Mouse (Mus musculus) cerebellum, adult 8-10 months (tissue): ENCODE measurements around the gene Ccdc157.
A peak's percentile ranks its signal among the peaks of the same experiment; 100 is the strongest.
"Not testable (repeated sequence)": the region's sequence is repeated elsewhere in the genome, so short reads cannot be mapped to it uniquely, and the experiment has no call there.

Source experiments
- DNase-seq: peaks from one replicate; pipeline ENCODE4 v3.0.0; 2022

Gene Ccdc157

DNA sequence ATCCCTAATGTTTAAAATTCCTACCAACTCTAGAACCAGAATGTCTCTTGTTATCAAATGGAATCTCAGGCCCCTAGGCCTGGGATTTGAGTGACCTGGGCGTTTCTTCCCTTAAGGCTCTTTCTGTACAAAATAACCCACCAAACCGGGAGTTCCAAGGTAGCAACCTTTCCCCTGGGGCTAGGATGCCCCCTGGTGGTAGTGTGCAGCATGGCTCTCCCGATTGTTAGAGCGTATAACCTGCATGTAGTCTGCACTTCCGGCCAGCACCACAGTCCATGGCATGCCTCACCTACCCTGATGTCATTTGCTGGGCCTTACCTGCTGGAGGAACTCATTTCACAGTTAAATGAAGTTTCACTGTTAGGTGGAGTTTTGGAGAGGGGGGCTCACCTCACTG is 36.2 kb downstream of the Ccdc157 start:
- no peak for DNase-seq

GRCm38 (mm10) chr11:4122742-4123579 is 37.1 kb downstream of the Ccdc157 start, which contains the start of gene Sec14l2:
Gene Sec14l2 (minus strand): TSS chr11:4123415.
- DNase-seq: no peak

DNA sequence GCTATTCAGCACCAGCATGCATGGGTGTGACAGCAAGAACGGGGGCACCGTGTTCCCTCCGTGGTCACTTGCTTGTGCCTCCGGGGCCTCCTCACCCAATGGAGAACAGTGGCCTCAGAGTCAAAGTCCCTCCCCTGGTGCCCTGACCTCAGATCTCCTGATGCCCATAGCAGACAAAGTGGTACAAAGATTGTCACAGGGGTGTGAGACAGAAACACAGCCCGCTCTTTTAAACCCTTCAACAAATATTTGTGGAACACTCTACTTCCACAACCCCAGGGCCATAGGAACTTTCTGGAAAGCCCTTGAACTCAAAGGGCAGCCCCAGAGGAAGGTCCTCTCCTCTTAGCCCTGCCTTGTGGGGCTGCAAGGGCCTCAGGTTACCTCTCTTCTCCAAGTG is 37.9 kb downstream of the Ccdc157 start:
- DNase-seq: no peak

GRCm38 (mm10) chr11:4121691-4122090 is 38.4 kb downstream of the Ccdc157 start:
- DNase-seq: no peak

DNA sequence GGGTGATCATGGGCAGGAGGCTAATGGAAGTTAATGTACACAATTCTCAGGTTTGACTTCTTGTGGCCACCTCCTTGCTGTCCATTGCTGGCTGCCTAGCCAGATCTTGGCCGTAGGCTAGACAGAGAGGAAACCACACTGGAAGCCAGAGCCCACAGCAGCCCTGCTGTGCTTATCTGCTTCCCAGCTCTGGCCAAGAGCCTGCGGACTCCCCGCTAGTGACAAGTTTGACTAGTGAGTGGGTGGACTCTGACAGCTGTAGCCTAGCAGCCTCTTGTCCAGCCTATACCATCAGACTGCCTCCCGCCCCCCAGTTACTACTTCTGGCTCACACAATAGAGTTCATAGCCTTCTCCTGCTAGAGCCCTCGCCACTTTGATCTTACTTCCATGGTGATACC is 40.5 kb downstream of the Ccdc157 start:
- no peak for DNase-seq

DNA sequence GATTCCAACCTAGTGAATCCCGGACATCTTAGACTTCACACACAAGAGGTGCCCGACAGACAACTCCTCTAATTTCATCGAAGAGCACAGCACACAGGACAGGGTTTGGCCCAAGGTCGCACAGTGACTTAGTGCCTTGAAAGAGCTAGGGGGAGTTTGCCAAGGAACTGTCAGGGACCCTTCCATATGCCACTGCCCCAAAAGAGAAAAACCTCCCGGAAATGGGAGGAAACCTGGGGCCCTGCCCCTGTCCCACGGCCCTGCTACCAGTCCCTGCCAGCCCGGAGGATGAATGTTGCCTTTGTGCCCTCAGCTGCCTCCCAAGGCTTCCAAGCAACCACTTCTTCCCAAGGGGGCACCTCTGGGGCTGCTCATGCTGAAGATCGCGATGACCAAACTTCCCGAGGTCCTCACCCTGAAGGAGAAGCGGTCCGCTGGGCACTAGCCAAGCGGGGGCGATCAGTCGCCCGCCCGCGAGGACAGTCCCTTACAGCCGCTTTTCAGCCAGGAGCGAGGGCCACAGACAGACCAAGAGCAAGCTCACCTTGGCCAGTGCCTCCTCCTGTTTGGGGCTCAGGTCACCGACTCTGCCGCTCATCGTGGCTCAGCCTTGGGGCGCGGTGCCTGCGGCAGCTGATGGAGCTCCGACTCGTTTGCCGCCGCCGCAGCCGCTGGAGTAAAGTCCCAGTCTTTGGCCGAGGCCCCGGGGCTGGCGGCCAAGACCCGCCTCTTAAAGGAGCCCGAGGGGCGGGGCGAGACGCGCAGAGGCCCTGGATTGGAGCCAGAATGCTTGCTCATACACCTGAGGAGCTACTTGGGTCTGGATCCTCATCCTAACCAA is 41.8 kb downstream of the Ccdc157 start:
- peak; percentile 81 for DNase-seq

GRCm38 (mm10) chr11:4117372-4118071 is 42.6 kb downstream of the Ccdc157 start:
- no peak for DNase-seq

DNA sequence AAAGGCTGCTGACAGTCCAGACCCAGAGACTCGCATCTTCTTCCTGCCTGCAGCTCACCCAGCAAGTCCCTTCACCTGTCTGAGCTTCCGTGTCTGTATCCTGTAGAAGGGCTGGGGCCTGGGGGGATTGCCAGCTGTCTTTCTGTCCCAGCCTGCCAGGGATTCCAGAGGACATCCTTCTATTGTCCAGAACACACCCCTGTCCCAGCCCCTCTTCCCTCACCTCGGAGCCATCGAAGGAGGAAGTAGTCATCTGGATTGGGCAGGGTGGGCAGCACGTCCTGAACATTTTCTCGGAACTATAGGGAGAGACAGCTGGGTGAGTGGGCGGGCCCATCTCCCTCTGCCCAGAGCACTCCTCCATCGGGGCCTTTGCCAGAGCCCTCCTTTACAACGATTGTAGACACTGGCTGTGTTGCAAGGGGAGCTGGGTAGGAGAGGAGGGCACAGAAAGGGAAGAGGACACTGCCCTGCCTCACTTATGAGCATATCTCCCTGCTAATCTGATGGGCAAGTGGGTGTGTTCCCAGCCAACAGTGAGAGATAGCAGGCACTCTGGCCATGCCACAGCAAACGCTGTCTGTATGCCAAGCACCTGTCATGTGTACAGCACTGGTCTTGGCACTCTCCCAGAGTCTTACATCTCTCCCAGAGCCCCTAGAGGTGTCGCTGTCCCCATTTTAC is 43.5 kb downstream of the Ccdc157 start:
- no peak for DNase-seq

- DNase-seq: no peak
Measured at GRCm38 (mm10) chr11:4115407-4115806, 44.7 kb downstream of the Ccdc157 start.

- DNase-seq: not testable (repeated sequence)
Measured at GRCm38 (mm10) chr11:4114541-4114940, 45.6 kb downstream of the Ccdc157 start.

- no peak for DNase-seq
Measured at GRCm38 (mm10) chr11:4113970-4114369, 46.1 kb downstream of the Ccdc157 start.

- no peak for DNase-seq
Measured at GRCm38 (mm10) chr11:4113496-4113895, 46.6 kb downstream of the Ccdc157 start.

DNA sequence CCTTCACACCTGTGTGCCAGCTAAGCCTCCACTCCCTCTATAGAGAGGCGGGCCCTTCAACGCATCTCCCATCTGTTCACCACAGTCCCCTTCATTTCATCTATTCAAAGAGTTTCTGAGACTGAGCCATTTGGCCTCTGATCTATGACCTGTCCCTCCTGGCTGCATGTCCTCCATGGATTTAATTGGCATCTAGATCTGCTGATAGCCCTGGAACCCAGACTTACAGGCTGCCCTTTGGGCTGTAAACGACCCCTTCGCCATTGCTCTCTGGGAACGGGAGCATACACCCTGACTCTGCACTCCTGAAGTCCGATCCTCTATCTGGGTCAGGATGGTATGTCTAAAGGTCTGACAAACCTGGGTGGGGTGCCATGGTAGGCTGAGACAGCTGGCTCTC is 47.2 kb downstream of the Ccdc157 start:
- no peak for DNase-seq

DNA sequence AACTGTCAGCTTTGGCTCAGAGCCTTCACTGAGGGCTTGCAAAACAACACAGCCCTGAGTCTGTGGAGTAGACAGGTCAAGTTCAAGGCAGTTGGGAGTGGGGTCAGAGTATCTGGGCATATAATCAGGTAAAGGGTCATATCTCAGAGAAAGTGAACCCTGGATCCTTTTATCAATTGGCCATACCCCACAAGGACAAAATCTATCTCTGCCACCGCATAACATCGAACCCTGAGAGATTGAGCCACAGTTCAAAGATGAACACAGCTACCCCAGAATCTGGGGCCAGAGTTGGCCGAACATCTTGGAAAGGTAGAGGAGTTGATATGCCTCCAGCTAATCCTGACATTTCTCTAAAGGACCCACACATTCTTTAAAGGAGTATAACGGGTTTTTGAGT is 48.1 kb downstream of the Ccdc157 start:
- no peak for DNase-seq

DNA sequence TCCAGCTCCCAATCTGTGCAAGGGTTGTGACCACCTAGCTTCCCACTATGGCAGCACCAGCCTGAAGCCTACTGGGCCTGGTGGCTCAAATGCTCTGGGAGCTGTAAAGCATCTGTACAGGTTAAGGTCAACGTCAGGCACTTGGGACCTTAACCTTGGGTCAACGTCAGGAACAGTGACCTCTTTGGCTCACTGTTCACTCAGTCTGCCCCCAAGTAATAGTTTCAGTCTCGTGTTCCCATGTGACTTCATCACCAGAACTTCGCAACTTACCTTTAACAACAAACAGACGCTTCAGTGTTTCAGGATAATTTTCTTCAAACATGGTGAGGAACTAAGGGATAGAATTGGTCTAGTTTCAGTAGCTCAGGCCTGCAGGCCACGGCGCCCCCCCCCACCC is 51.4 kb downstream of the Ccdc157 start:
- DNase-seq: no peak

DNA sequence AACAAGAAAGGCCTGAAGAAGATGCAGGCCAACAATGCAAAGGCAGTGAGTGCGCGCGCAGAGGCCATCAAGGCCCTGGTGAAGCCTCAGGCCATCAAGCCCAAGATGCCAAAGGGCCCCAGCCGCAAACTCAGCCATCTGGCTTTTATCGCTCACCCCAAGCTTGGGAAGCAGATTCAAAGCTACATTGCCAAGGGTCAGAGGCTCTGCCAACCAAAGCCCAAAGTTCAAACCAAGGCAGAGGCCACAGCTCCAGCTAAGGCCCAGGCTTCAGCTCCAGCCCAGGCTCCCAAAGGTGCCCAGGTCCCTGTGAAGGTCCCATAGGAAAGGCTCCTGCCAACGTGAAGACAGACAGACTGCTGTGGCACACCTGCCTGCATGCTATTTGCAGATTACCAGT is 52.2 kb downstream of the Ccdc157 start:
- not testable (repeated sequence) for DNase-seq

GRCm38 (mm10) chr11:4105444-4105843 is 54.6 kb downstream of the Ccdc157 start:
- no peak for DNase-seq

DNA sequence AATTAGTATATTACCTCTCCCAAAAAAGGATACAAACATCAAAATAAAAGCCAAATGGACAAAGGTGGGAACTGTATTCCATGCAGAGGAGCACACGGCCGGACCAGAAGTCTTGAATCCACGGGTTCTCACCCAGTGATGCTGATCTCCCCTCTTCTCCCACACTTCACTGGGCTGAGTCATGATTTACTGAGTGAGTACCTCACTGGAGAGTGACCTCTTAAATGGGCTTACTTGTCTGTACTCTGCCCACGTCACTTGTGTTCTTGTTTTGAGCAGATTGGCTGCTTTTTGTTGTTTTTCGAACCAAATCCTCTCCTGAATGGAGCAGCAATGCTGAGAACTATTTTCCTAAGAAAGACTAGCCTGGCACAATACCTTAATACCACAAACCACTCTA is 55.1 kb downstream of the Ccdc157 start:
- no peak for DNase-seq

- no peak for DNase-seq
Measured at GRCm38 (mm10) chr11:4103522-4103921, 56.6 kb downstream of the Ccdc157 start.

- no peak for DNase-seq
Measured at GRCm38 (mm10) chr11:4101851-4102250, 58.2 kb downstream of the Ccdc157 start.

- no peak for DNase-seq
Measured at GRCm38 (mm10) chr11:4099447-4099846, 60.6 kb downstream of the Ccdc157 start.

DNA sequence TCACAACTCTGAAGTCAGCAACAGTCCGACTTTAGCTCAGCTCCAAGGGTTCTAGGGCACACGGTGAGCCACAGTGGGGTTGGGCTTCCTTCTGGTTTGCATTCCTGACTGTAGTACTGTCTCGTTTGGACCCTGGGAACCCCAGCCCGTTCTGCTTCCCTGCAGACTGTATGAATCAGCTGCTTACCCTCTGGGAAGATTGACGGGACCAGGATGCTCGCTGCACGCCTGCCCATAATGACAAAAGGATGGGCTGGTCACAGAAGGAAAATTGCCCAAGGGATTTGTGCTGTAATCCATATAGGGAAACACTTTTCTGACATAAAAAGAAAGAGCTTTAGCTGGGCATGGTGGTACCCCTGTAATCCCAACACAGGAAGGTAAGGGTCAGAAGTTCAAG is 61.3 kb downstream of the Ccdc157 start:
- DNase-seq: no peak

GRCm38 (mm10) chr11:4098120-4098519 is 62.0 kb downstream of the Ccdc157 start:
- DNase-seq: no peak
